ENCODE assay signal across 8 mouse cellular contexts in genomic region chr9:120675371-120676150, GRCm38 (mm10).
DNase-seq lines count a peak whose midpoint lies in the region; ATAC-seq lines count a peak whose summit lies in the region.

No protein-coding gene starts in this region.

- peaks cover 40% of the 10 kb centered on the region for H3K27me3 ChIP-seq in hindbrain, embryonic 10.5 days (ENCODE audit: insufficient read depth, poor library complexity, severe bottlenecking)
- H3K27me3 ChIP-seq in liver, embryonic 13.5 days: peaks cover 35% of the 10 kb centered on the region

- under 1% methylated on average over 18 of the region's 18 CpGs for WGBS in hindbrain, embryonic 10.5 days
- WGBS in liver, embryonic 13.5 days (ENCODE audit: insufficient replicate concordance): 3% methylated on average over 18 of the region's 18 CpGs

- H3K36me3 ChIP-seq in hindbrain, embryonic 10.5 days: no peaks in the 10 kb centered on the region
- H3K36me3 ChIP-seq in liver, embryonic 13.5 days: no peaks in the 10 kb centered on the region

- peak overlapping the region; percentile 45 for H3K4me2 ChIP-seq in liver, embryonic 13.5 days

- H3K9me3 ChIP-seq in hindbrain, embryonic 10.5 days: no peaks in the 10 kb centered on the region
- H3K9me3 ChIP-seq in liver, embryonic 13.5 days (replicated peaks): no peaks in the 10 kb centered on the region

- peak; percentile 30 for DNase-seq in kidney, adult 18-20 months
- DNase-seq in kidney, adult 8-10 months: no peak
- DNase-seq in cerebellum, postnatal 36 days: peak; percentile 33 to 36
- peak; percentile 45 for DNase-seq in hindbrain, embryonic 10.5 days (ENCODE audit: low spot score)
- no peak for DNase-seq in liver, embryonic 13.5 days
- peak; percentile 47 for DNase-seq in thymus, postnatal 4 days
- DNase-seq in layer of hippocampus, postnatal 14 days (ENCODE audit: low spot score in 2 of 2): no peak
- DNase-seq in ovary, postnatal 14 days (ENCODE audit: low spot score): no peak

- H3K4me1 ChIP-seq in hindbrain, embryonic 10.5 days (replicated peaks): peaks cover 65% of the 10 kb centered on the region
- H3K4me1 ChIP-seq in liver, embryonic 13.5 days (replicated peaks): peaks cover 5% of the 10 kb centered on the region; the same call in 1 of the 2 replicates

- peak overlapping the region; percentile 52 for H3K4me3 ChIP-seq in hindbrain, embryonic 10.5 days
- H3K4me3 ChIP-seq in liver, embryonic 13.5 days (replicated peaks): 0 out of 2 replicates have a peak overlapping the region, but pooled peaks have one; percentile 11

- no peak overlapping the region for H3K9ac ChIP-seq in liver, embryonic 13.5 days

- peak overlapping the region; percentile 77 for H3K27ac ChIP-seq in hindbrain, embryonic 10.5 days
- no peak overlapping the region for H3K27ac ChIP-seq in liver, embryonic 13.5 days

- ATAC-seq in liver, embryonic 13.5 days (ENCODE audit: low read depth): no peak

Comparison
In these comparisons a context has a peak if more than half of its experiments do, and no peak if none do; other contexts are left out.
1. DNase-seq: peak in kidney, adult 18-20 months (single experiment), cerebellum, postnatal 36 days (2 of 2), hindbrain, embryonic 10.5 days (single experiment) and thymus, postnatal 4 days (single experiment); none in kidney, adult 8-10 months (0 of 2), liver, embryonic 13.5 days (single experiment), layer of hippocampus, postnatal 14 days (0 of 2) and ovary, postnatal 14 days (single experiment).